Mouse (Mus musculus): ENCODE data around the gene Vapb.

The Vapb gene

GRCm38 (mm10) chr2:173832828-173833492, 95.6 kb downstream of the Vapb start:
- DNase-seq (ENCODE audit: low spot score in 2 of 2): no peak
